Mouse (Mus musculus): Measurements from ENCODE around the gene Tcf7l2.

Tcf7l2 gene

GRCm38 (mm10) chr19:55729376-55729775 lies 12.2 kb upstream of the Tcf7l2 start:
- DNase-seq (ENCODE audit: low read depth, low spot score): no peak

GRCm38 (mm10) chr19:55732499-55732898 lies 9.1 kb upstream of the Tcf7l2 start:
- no peak for DNase-seq (ENCODE audit: low read depth, low spot score)

GRCm38 (mm10) chr19:55732994-55733393 lies 8.6 kb upstream of the Tcf7l2 start:
- no peak for DNase-seq (ENCODE audit: low read depth, low spot score)

- DNase-seq (ENCODE audit: low read depth, low spot score): no peak
Measured at GRCm38 (mm10) chr19:55736016-55736415, 5.6 kb upstream of the Tcf7l2 start.

- no peak for DNase-seq (ENCODE audit: low read depth, low spot score)
Measured at GRCm38 (mm10) chr19:55739713-55740112, 1.9 kb upstream of the Tcf7l2 start.

GRCm38 (mm10) chr19:55740753-55741438 lies 724 bp upstream of the Tcf7l2 start:
- DNase-seq (ENCODE audit: low read depth, low spot score): peak; percentile 5

GRCm38 (mm10) chr19:55742386-55743000 lies 873 bp downstream of the Tcf7l2 start:
- DNase-seq (ENCODE audit: low read depth, low spot score): peak; percentile 40

- peak; percentile 47 for DNase-seq (ENCODE audit: low read depth, low spot score)
Measured at GRCm38 (mm10) chr19:55743001-55743556, 1.5 kb downstream of the Tcf7l2 start.

- peak; percentile 43 for DNase-seq (ENCODE audit: low read depth, low spot score)
Measured at GRCm38 (mm10) chr19:55743557-55744441, 2.2 kb downstream of the Tcf7l2 start.

GRCm38 (mm10) chr19:55744576-55745191 lies 3.1 kb downstream of the Tcf7l2 start:
- peak; percentile 7 for DNase-seq (ENCODE audit: low read depth, low spot score)

GRCm38 (mm10) chr19:55745192-55745578 lies 3.6 kb downstream of the Tcf7l2 start:
- DNase-seq (ENCODE audit: low read depth, low spot score): no peak

GRCm38 (mm10) chr19:55746241-55746640 lies 4.6 kb downstream of the Tcf7l2 start:
- no peak for DNase-seq (ENCODE audit: low read depth, low spot score)

- peak; percentile 4 for DNase-seq (ENCODE audit: low read depth, low spot score)
Measured at GRCm38 (mm10) chr19:55747237-55747925, 5.8 kb downstream of the Tcf7l2 start.

- DNase-seq (ENCODE audit: low read depth, low spot score): no peak
Measured at GRCm38 (mm10) chr19:55747926-55748291, 6.3 kb downstream of the Tcf7l2 start.

GRCm38 (mm10) chr19:55748801-55749200 lies 7.2 kb downstream of the Tcf7l2 start:
- no peak for DNase-seq (ENCODE audit: low read depth, low spot score)

- DNase-seq (ENCODE audit: low read depth, low spot score): no peak
Measured at GRCm38 (mm10) chr19:55749532-55749931, 7.9 kb downstream of the Tcf7l2 start.

GRCm38 (mm10) chr19:55750048-55750447 lies 8.4 kb downstream of the Tcf7l2 start:
- DNase-seq (ENCODE audit: low read depth, low spot score): no peak

- DNase-seq (ENCODE audit: low read depth, low spot score): no peak
Measured at GRCm38 (mm10) chr19:55750465-55750864, 8.8 kb downstream of the Tcf7l2 start.

GRCm38 (mm10) chr19:55752861-55753260 lies 11.2 kb downstream of the Tcf7l2 start:
- no peak for DNase-seq (ENCODE audit: low read depth, low spot score)

GRCm38 (mm10) chr19:55754303-55754702 lies 12.7 kb downstream of the Tcf7l2 start:
- no peak for DNase-seq (ENCODE audit: low read depth, low spot score)

- DNase-seq (ENCODE audit: low read depth, low spot score): no peak
Measured at GRCm38 (mm10) chr19:55755462-55755861, 13.8 kb downstream of the Tcf7l2 start.

All from CD4-positive, CD25-positive, alpha-beta regulatory T cell, adult 2 months (primary cell).